Mouse (Mus musculus): ENCODE measurements at regions not wholly inside any gene's neighbourhood (a gene's known extent, or its start where the extent isn't known, plus 50 kb on each side); places are given as distances from the start of the nearest gene placed in this dataset.

DNA sequence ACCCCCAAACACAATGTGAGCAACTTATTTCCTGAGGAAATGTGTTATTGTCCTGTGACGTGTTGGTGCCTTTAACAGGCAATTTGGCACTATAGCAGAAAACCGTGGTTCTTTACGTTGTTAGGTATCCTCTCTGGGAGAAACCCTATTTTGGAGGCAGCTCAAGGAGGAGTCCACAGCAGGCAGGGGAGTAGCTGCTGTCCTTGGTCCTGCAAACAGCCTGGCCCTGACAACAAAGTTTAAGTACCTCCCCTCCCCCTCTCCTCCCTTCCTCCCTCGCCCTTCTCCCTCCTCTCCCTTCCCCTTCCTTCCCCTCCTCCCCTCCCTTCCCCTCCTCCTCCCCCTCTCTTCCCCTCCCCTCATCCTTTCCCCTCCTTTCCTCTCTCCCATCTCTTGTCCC is 89.1 kb upstream of the Sorcs3 start:
- no peak for TF ChIP-seq CTCF (IDR thresholded peaks at IDR 0.05)
- Histone ChIP-seq H3K9ac (replicated peaks; ENCODE audit: low read length, poor library complexity, severe bottlenecking) (no peak overlapping the region), H3K27ac (ENCODE audit: low read depth, low read length) (no peak overlapping the region), H3K9me3 (ENCODE audit: low read length) (no peaks in the 10 kb centered on the region), H3K4me1 (ENCODE audit: insufficient read depth, low read length) (no peaks in the 10 kb centered on the region), H3K27me3 (ENCODE audit: insufficient read depth, low read length) (no peaks in the 10 kb centered on the region), H3K4me3 (ENCODE audit: low read depth, low read length) (no peak overlapping the region), H3K36me3 (ENCODE audit: insufficient read depth, low read length) (no peaks in the 10 kb centered on the region), H3K4me2 (ENCODE audit: low read depth, low read length, poor library complexity, severe bottlenecking) (no peak overlapping the region)
- WGBS: 24% methylated on average over 4 of the region's 4 CpGs
- DNase-seq (ENCODE audit: low spot score) (no peak), ATAC-seq (ENCODE audit: low FRiP score) (no peak)

DNA sequence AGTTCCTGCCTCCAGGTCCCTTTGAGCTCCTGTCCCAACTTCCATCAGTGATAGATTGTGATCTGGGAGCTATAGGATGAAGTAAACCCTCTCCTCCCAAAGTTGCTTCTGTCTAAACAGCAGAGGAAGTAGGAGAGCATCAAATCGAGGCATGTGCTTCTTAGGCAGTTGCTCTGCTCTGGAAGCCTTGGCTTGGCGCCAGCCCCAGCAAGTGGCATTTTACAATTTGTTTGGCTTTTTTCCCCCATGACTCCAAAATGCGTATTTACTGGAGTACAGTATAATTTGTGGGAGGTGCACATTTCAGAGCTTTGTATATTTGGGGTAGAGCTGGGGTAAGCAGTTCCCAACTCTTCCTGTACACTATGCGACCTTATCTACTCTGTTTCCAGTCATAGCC is 88.2 kb upstream of the Sorcs3 start:
- no peaks in the 10 kb centered on the region for H3K9me3 ChIP-seq (ENCODE audit: low read length)
- H3K9ac ChIP-seq (replicated peaks; ENCODE audit: low read length, poor library complexity, severe bottlenecking): no peak overlapping the region
- DNase-seq (ENCODE audit: low spot score): no peak
- H3K4me1 ChIP-seq (ENCODE audit: insufficient read depth, low read length): no peaks in the 10 kb centered on the region
- no peak overlapping the region for H3K27ac ChIP-seq (ENCODE audit: low read depth, low read length)
- H3K4me2 ChIP-seq (ENCODE audit: low read depth, low read length, poor library complexity, severe bottlenecking): no peak overlapping the region
- ATAC-seq (ENCODE audit: low FRiP score): no peak
- 71% methylated on average over 4 of the region's 4 CpGs for WGBS
- H3K36me3 ChIP-seq (ENCODE audit: insufficient read depth, low read length): no peaks in the 10 kb centered on the region
- no peak for TF ChIP-seq CTCF (IDR thresholded peaks at IDR 0.05)
- H3K27me3 ChIP-seq (ENCODE audit: insufficient read depth, low read length): no peaks in the 10 kb centered on the region
- H3K4me3 ChIP-seq (ENCODE audit: low read depth, low read length): no peak overlapping the region

DNA sequence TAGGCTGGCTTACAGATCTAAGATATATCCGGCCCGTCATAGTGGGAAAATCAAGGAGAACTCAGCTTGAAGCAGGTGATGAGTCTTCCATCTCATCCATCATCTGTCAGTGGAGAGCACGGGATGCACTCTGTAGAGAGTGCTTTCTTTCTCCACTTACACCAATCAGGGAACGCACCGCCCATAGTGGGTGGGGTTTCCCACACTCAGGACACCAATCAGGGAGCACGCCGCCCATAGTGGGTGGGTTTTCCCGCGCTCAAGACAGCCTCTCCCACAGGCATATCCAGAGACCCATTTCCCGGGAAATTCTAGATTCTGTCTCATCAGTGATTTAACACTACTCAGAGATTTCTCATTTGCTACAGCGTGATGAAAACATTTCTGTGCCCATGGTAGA is 83.5 kb upstream of the Sorcs3 start:
- Histone ChIP-seq H3K27ac (ENCODE audit: low read depth, low read length) (no peak overlapping the region), H3K9me3 (ENCODE audit: low read length) (no peaks in the 10 kb centered on the region), H3K4me3 (ENCODE audit: low read depth, low read length) (no peak overlapping the region), H3K36me3 (ENCODE audit: insufficient read depth, low read length) (no peaks in the 10 kb centered on the region), H3K4me1 (ENCODE audit: insufficient read depth, low read length) (no peaks in the 10 kb centered on the region), H3K9ac (replicated peaks; ENCODE audit: low read length, poor library complexity, severe bottlenecking) (no peak overlapping the region), H3K4me2 (ENCODE audit: low read depth, low read length, poor library complexity, severe bottlenecking) (no peak overlapping the region), H3K27me3 (ENCODE audit: insufficient read depth, low read length) (no peaks in the 10 kb centered on the region)
- 91% methylated on average over 11 of the region's 11 CpGs for WGBS
- DNase-seq (ENCODE audit: low spot score): no peak
- no peak for ATAC-seq (ENCODE audit: low FRiP score)
- no peak for TF ChIP-seq CTCF (IDR thresholded peaks at IDR 0.05)

DNA sequence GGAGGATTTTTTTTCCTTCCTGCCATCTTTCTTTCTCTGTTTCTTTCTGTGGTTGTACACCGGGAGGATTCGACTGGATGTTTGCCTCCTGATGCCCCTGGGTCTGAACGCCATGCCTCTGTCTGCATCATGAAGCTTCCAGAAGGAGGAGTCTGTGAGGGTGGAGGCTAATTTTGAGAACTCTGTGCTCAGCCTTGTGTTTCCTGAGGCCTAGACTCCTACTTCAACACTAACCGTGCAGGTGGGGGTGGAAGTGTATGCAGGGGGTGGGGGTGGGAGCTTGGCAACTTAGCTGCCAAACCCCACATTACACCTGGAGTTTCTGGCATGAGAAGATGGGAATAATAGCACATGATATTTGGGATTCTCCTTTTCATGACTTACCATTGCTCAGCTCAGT is 82.0 kb upstream of the Sorcs3 start:
- DNase-seq (ENCODE audit: low spot score) (no peak), ATAC-seq (ENCODE audit: low FRiP score) (no peak)
- 64% methylated on average over 4 of the region's 4 CpGs for WGBS
- Histone ChIP-seq H3K27ac (ENCODE audit: low read depth, low read length) (no peak overlapping the region), H3K9ac (replicated peaks; ENCODE audit: low read length, poor library complexity, severe bottlenecking) (no peak overlapping the region), H3K4me3 (ENCODE audit: low read depth, low read length) (no peak overlapping the region), H3K4me2 (ENCODE audit: low read depth, low read length, poor library complexity, severe bottlenecking) (no peak overlapping the region), H3K4me1 (ENCODE audit: insufficient read depth, low read length) (no peaks in the 10 kb centered on the region), H3K27me3 (ENCODE audit: insufficient read depth, low read length) (no peaks in the 10 kb centered on the region), H3K36me3 (ENCODE audit: insufficient read depth, low read length) (no peaks in the 10 kb centered on the region), H3K9me3 (ENCODE audit: low read length) (no peaks in the 10 kb centered on the region)
- no peak for TF ChIP-seq CTCF (IDR thresholded peaks at IDR 0.05)

DNA sequence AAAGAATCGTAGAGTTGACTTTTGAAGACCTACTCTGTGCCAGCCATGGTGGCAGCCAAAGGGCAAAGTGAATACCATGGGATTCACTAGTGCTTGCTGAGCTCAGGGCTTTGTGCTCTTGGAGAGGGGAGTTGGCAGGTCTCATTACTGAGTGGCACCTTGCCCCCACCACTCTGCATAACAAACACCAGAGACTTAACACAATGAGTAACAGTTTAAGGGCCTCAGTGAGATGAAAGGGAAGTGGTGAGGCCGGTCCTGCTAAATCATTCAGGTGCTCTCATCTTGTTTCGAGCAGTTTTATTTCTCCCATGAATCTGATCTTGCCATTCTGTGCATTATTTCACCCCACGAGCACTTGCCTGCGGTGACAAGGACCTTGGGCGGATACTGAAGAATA is 80.1 kb upstream of the Sorcs3 start:
- Histone ChIP-seq H3K4me3 (ENCODE audit: low read depth, low read length) (no peak overlapping the region), H3K4me1 (ENCODE audit: insufficient read depth, low read length) (no peaks in the 10 kb centered on the region), H3K27ac (ENCODE audit: low read depth, low read length) (no peak overlapping the region), H3K9me3 (ENCODE audit: low read length) (no peaks in the 10 kb centered on the region), H3K27me3 (ENCODE audit: insufficient read depth, low read length) (no peaks in the 10 kb centered on the region), H3K9ac (replicated peaks; ENCODE audit: low read length, poor library complexity, severe bottlenecking) (no peak overlapping the region), H3K4me2 (ENCODE audit: low read depth, low read length, poor library complexity, severe bottlenecking) (no peak overlapping the region), H3K36me3 (ENCODE audit: insufficient read depth, low read length) (no peaks in the 10 kb centered on the region)
- no peak for TF ChIP-seq CTCF (IDR thresholded peaks at IDR 0.05)
- ATAC-seq (ENCODE audit: low FRiP score) (no peak), DNase-seq (ENCODE audit: low spot score) (no peak)
- 81% methylated on average over 6 of the region's 6 CpGs for WGBS

DNA sequence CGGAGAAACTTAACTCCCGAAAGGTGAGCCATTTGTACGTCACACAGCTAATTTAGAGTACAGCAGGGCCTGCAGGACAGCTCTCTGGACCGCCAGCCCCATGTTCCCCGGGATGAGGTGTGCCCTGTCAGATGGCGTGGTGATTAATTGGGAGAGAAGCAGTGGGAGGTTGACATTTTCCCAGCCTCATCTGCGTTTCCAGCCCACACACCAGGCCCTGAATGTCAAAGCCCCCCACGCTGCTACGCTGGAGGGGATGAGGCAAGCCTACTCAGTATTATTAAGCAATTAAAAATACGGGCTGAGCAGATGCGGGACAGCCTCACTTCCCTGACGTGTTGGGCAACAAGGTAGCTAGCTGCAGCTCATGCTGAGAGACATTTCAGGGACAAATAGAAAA is 77.7 kb upstream of the Sorcs3 start:
- no peaks in the 10 kb centered on the region for H3K4me1 ChIP-seq (ENCODE audit: insufficient read depth, low read length)
- WGBS: 60% methylated on average over 12 of the region's 12 CpGs
- no peak for DNase-seq (ENCODE audit: low spot score)
- H3K9ac ChIP-seq (replicated peaks; ENCODE audit: low read length, poor library complexity, severe bottlenecking): no peak overlapping the region
- H3K27ac ChIP-seq (ENCODE audit: low read depth, low read length): no peak overlapping the region
- H3K9me3 ChIP-seq (ENCODE audit: low read length): no peaks in the 10 kb centered on the region
- no peak overlapping the region for H3K4me2 ChIP-seq (ENCODE audit: low read depth, low read length, poor library complexity, severe bottlenecking)
- TF ChIP-seq CTCF (IDR thresholded peaks at IDR 0.05): no peak
- H3K36me3 ChIP-seq (ENCODE audit: insufficient read depth, low read length): no peaks in the 10 kb centered on the region
- no peak overlapping the region for H3K4me3 ChIP-seq (ENCODE audit: low read depth, low read length)
- no peak for ATAC-seq (ENCODE audit: low FRiP score)
- no peaks in the 10 kb centered on the region for H3K27me3 ChIP-seq (ENCODE audit: insufficient read depth, low read length)

DNA sequence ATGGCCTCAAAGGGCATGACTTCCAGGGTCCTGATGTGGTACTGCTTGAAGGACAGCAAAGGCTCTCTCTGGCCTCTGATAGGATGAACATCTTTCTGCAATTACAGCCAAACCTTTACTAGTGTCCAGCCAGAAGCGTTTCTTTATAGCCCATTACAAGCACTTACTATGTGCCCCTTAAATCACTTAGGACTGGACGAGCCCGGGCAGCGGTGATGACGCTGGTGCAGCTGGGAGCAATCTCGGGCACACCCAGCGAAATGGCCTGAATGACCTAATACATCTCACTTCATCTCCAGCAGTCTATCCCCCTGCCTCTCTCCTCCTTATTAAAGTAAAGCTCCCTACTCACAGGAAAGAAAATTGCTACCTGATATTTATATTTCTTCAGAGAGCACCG is 69.6 kb upstream of the Sorcs3 start:
- H3K4me1 ChIP-seq (ENCODE audit: insufficient read depth, low read length): no peaks in the 10 kb centered on the region
- no peaks in the 10 kb centered on the region for H3K27me3 ChIP-seq (ENCODE audit: insufficient read depth, low read length)
- H3K9me3 ChIP-seq (ENCODE audit: low read length): no peaks in the 10 kb centered on the region
- no peak for ATAC-seq (ENCODE audit: low FRiP score)
- no peak overlapping the region for H3K4me3 ChIP-seq (ENCODE audit: low read depth, low read length)
- no peak overlapping the region for H3K4me2 ChIP-seq (ENCODE audit: low read depth, low read length, poor library complexity, severe bottlenecking)
- no peaks in the 10 kb centered on the region for H3K36me3 ChIP-seq (ENCODE audit: insufficient read depth, low read length)
- DNase-seq (ENCODE audit: low spot score): no peak
- H3K9ac ChIP-seq (replicated peaks; ENCODE audit: low read length, poor library complexity, severe bottlenecking): no peak overlapping the region
- no peak for TF ChIP-seq CTCF (IDR thresholded peaks at IDR 0.05)
- WGBS: 87% methylated on average over 8 of the region's 8 CpGs
- H3K27ac ChIP-seq (ENCODE audit: low read depth, low read length): no peak overlapping the region
